Mouse (Mus musculus) hindbrain, embryonic 10.5 days (tissue): ENCODE data around the gene Susd3. TPM values are rescaled to one million over a fixed set of nuclear protein-coding genes. Genes with fewer than 3 reads are reported as not detected.

Experiments
- DNase-seq: peaks from one replicate; pipeline ENCODE4 v3.0.0-alpha.2; 2017; ENCODE audit warnings: low spot score
- H3K27ac ChIP-seq: fragments of 300-500 bp; sonication (generic); 2 replicates; pipeline ENCODE4 v1.5.1; 2016; ENCODE audit warnings: mild to moderate bottlenecking, moderate library complexity
- H3K27me3 ChIP-seq: fragments of 300-500 bp; sonication (generic); 2 replicates; pipeline ENCODE4 v1.6.1; 2016; ENCODE audit warnings: mild to moderate bottlenecking; ENCODE audit not compliant: poor library complexity, insufficient read depth, severe bottlenecking
- H3K36me3 ChIP-seq: fragments of 300-500 bp; sonication (generic); 2 replicates; pipeline ENCODE4 v1.6.1; 2016; ENCODE audit warnings: mild to moderate bottlenecking, moderate library complexity
- H3K4me1 ChIP-seq: fragments of 300-500 bp; sonication (generic); replicated peaks from 2 replicates; pipeline ENCODE4 v1.6.1; 2016; ENCODE audit warnings: mild to moderate bottlenecking
- H3K4me3 ChIP-seq: fragments of 300-500 bp; sonication (generic); 2 replicates; pipeline ENCODE4 v1.5.1; 2016; ENCODE audit warnings: mild to moderate bottlenecking, moderate library complexity
- H3K9me3 ChIP-seq: fragments of 300-500 bp; sonication (generic); 2 replicates; pipeline ENCODE4 v1.6.1; 2016; ENCODE audit warnings: mild to moderate bottlenecking, moderate library complexity
- WGBS: fragments of 180-500 bp; shearing (Covaris S2); methylation state at CpG from one replicate; pipeline ENCODE4 v1.1.7; 2016; 5-methylcytosine and 5-hydroxymethylcytosine counted together
- polyA plus RNA-seq: library from polyadenylated mRNA; unstranded; fragments of >200 nt; fragmentation: Nextera tagmentation; extraction: Ambion mirVana; gene quantifications from 2 replicates; pipeline ENCODE4 v1.2.1, GENCODE M21; 2016

The Susd3 gene
- polyA plus RNA-seq, 1 experiment from 2014 or later = 1.6 TPM

DNA sequence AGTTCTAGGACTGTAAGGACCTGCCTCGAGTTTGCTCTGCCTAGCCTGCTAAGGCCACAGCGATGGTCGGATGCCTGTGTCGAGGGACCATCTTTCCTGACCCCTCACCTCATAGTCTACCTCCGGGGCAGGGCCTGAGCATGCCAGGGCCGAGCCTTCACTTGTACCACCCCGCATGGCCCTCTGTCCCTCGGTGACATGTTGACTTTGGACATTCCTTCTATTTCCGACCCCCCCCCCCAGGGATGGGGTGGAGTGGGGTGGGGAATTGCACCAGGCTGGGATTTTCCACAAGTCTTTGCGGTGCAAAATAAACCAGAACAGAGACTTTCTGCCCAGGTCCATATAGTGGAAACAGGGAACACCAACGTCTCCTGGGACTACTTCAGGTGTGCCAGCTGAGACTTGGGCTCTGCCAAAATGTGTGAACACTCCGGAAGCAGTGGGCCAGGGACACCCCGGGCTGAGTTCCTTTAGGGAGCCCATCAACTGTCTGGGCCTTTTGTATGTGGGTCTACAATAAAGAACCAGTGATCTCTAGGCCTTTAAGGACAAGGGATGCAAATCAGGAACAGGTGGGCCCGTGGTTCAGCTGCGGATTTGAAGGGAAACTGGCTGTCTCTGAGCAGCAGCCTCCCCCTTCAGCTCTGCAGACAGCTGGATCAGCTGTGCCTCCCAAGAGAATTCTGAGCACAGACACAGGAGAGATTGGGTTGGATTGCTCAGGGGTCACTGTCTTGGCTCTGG is 60.1 kb downstream of the Susd3 start:
- Histone ChIP-seq H3K36me3 (no peaks in the 10 kb centered on the region), H3K4me3 (peak overlapping the region; percentile 84), H3K27ac (peak overlapping the region; percentile 84), H3K9me3 (no peaks in the 10 kb centered on the region), H3K4me1 (peaks cover 65% of the 10 kb centered on the region), H3K27me3 (peaks cover 40% of the 10 kb centered on the region)
- WGBS = 22% methylated on average over 15 of the region's 15 CpGs
- DNase-seq = no peak

DNA sequence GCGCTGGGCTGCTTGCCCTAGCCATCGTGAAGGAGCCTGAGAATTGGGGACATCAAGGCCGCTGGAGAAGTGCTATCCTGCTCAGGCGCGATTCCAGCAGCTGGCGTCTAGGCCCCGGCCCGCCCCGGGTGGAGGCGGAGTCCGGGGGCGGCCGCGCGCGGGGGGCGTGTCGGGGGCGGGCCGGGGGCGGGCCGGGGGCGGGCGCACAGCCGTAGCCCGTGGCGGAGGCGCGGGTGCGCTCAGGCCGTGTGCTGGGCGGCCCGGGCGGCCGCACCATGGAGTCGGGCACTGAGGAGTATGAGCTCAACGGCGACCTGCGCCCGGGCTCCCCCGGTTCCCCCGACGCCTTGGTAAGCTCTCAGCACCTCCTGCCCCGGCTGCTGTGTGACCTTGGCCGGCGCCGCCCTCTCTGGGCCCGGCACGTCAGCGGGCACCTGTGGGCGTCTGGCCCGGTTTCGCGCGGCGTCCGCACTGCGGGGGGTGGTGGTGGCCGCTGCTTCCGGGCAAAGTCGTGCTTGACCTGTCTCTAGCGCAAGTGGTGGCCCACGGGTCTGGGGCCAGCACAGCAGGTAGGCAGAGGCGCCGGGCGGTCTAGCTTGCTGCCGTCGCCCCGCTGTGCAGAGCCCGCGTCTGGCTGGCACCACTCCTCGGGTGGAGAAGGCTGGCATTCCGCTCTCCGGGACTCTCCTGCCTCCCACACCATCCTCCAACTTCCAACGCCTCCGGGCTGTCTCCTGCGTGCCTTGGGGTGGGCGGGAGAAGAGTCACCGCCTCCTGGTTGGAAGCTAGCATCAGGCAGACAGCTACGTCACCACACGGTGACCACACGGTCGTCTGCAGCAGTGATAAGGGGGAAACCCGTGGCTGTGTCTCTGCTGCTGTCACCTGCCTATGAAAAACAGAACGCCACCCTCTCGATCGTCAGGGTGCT is 61.0 kb downstream of the Susd3 start, which contains the start of gene Ninj1:
TSS of gene Ninj1 (plus strand) at position 198 of the 931 bp plus-strand sequence.
- peak within 1 kb of the TSS; percentile 84 for H3K4me3 ChIP-seq
- peaks cover 40% of the 10 kb centered on the region for H3K27me3 ChIP-seq
- DNase-seq = peak; percentile 80
- no peaks in the 10 kb centered on the region for H3K36me3 ChIP-seq
- WGBS = under 1% methylated on average over 87 of the region's 87 CpGs
- H3K27ac ChIP-seq = peak within 1 kb of the TSS; percentile 84
- peaks cover 62% of the 10 kb centered on the region for H3K4me1 ChIP-seq
- no peaks in the 10 kb centered on the region for H3K9me3 ChIP-seq

GRCm38 (mm10) chr13:49186798-49187287 is 61.7 kb downstream of the Susd3 start:
- peaks cover 55% of the 10 kb centered on the region for H3K4me1 ChIP-seq
- peak overlapping the region; percentile 84 for H3K27ac ChIP-seq
- H3K36me3 ChIP-seq = no peaks in the 10 kb centered on the region
- peak overlapping the region; percentile 84 for H3K4me3 ChIP-seq
- peaks cover 40% of the 10 kb centered on the region for H3K27me3 ChIP-seq
- 15% methylated on average over 11 of the region's 11 CpGs for WGBS
- H3K9me3 ChIP-seq = no peaks in the 10 kb centered on the region
- no peak for DNase-seq

DNA sequence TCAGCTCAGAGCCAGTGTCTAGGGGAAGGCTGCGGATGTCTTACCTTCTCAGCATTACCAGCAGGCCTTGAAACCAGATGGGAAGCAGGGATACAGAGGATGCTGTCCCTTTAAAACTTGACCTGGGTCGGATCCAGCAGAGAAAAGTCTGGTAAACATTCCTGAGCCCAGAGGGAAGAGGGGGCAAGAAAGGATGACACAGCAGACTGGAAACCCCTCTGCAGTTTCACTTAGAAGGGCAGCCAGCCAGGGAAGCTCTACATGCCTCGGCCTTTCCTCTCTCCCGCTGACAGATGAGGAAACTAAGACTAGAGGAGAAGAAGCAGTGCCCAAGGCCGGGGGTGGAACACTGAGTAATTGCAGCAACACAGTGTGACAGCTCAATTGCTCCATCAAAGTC is 64.9 kb downstream of the Susd3 start:
- H3K4me3 ChIP-seq = no peak overlapping the region
- DNase-seq = no peak
- 0 out of 2 replicates have a peak overlapping the region, but pooled peaks have one; percentile 40 for H3K27ac ChIP-seq
- peaks cover 35% of the 10 kb centered on the region for H3K4me1 ChIP-seq
- 58% methylated on average over 5 of the region's 5 CpGs for WGBS
- no peaks in the 10 kb centered on the region for H3K36me3 ChIP-seq
- H3K27me3 ChIP-seq = peaks cover 26% of the 10 kb centered on the region
- no peaks in the 10 kb centered on the region for H3K9me3 ChIP-seq

DNA sequence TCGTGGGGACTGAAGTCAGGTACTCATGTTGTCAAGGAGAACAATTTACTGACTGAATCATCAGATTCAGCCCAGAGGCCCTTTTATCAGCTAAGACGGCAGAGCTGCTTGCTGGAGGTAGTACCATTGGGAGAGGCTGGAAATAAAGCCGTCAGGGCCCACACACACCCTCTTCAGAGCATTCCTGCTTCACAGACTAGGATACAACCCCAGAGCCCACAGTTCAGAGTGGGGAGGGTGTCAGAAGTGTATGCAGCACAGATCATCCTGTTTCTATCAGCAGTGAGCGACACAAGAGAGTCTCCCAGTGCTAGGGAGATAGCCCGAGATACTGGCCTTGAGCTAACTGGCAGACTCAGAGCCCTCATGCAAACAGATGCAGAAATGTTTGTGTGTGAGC is 65.3 kb downstream of the Susd3 start:
- Histone ChIP-seq H3K27me3 (peaks cover 21% of the 10 kb centered on the region), H3K4me1 (peaks cover 30% of the 10 kb centered on the region), H3K36me3 (no peaks in the 10 kb centered on the region), H3K4me3 (no peak overlapping the region), H3K9me3 (no peaks in the 10 kb centered on the region), H3K27ac (peak overlapping the region; percentile 40; the same call in 1 of the 2 replicates)
- 72% methylated on average over 5 of the region's 5 CpGs for WGBS
- DNase-seq = no peak

DNA sequence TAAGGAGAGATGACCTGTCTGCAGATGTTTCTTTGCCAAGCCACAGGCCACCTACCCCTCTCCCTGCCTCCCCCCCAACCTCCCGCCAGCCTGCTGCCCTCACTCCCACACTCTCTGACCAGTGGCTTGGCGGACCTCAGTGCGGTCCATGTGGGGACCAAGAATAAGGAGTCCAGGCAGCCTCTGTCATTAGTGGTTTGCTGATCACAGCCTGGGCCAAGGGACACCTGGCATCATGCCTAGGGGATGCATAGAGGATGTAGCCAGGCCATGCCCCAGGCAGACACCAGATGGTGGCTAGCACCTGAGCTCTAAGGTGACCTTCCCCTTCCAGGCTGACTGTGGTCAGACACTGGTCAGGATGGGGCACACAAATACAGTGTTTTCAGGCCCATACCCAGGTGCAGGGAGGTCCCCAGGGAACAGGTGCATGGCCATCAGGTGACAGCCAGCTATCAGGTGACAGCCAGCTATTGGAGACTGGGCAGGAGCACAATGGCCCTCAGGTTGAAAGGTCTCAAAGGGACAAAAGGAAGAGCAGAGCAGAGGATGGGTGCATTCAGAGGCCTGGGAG is 67.0 kb downstream of the Susd3 start:
- no peak overlapping the region for H3K4me3 ChIP-seq
- no peak overlapping the region; the same call in 1 of the 2 replicates for H3K27ac ChIP-seq
- H3K27me3 ChIP-seq = peaks cover 17% of the 10 kb centered on the region
- no peaks in the 10 kb centered on the region for H3K9me3 ChIP-seq
- H3K36me3 ChIP-seq = no peaks in the 10 kb centered on the region
- peaks cover 15% of the 10 kb centered on the region for H3K4me1 ChIP-seq
- WGBS = 82% methylated on average over 3 of the region's 3 CpGs
- DNase-seq = no peak

GRCm38 (mm10) chr13:49180691-49181090 is 67.8 kb downstream of the Susd3 start:
- DNase-seq = no peak
- Histone ChIP-seq H3K9me3 (no peaks in the 10 kb centered on the region), H3K4me1 (peaks cover 12% of the 10 kb centered on the region), H3K4me3 (no peak overlapping the region), H3K36me3 (no peaks in the 10 kb centered on the region), H3K27me3 (peaks cover 9% of the 10 kb centered on the region), H3K27ac (no peak overlapping the region)
- 54% methylated on average over 1 of the region's 1 CpGs for WGBS

Other genes with a start within 250 kb of the Susd3 start
- gene Wnk2, start 100.7 kb downstream of the Susd3 start, polyA plus RNA-seq = 4.5 and 8.5 TPM in 2 replicates
- gene Ninj1, start 61.2 kb downstream of the Susd3 start, polyA plus RNA-seq = 26.3 and 28.3 TPM in 2 replicates
- 25.8 and 27.4 TPM in 2 replicates for gene Card19, start 32.7 kb downstream of the Susd3 start, polyA plus RNA-seq
- gene Fgd3, start 71.6 kb upstream of the Susd3 start, polyA plus RNA-seq = 0.98 TPM in 2 replicates
- gene Bicd2, start 92.9 kb upstream of the Susd3 start, polyA plus RNA-seq = 31.8 and 32.0 TPM in 2 replicates
- 19.5 and 20.0 TPM in 2 replicates for gene Ippk, start 172.5 kb upstream of the Susd3 start, polyA plus RNA-seq
- gene Tes3-ps, start 244.6 kb upstream of the Susd3 start, polyA plus RNA-seq = 1.1 and 1.5 TPM in 2 replicates